Mouse (Mus musculus) heart, adult 2 months (tissue): Measurements from ENCODE around the gene Jam3. TPM values are rescaled to one million over a fixed set of nuclear protein-coding genes. Genes with fewer than 3 reads are reported as not detected.

ENCODE experiments used
- DNase-seq, 2 experiments: peaks; one replicate each; pipeline ENCODE4 v3.0.0; 2021
- H3K27ac ChIP-seq: fragments of 200-600 bp; 2 replicates; pipeline ENCODE4 v1.8.1; 2022
- H3K27me3 ChIP-seq: fragments of 200-500 bp; 2 replicates; pipeline ENCODE4 v1.6.1; 2012; ENCODE audit warnings: mild to moderate bottlenecking, low read length, inconsistent platforms, mixed read lengths; ENCODE audit not compliant: control insufficient read depth, insufficient read depth
- H3K36me3 ChIP-seq: fragments of 200-500 bp; 2 replicates; pipeline ENCODE4 v1.6.1; 2012; ENCODE audit warnings: low read length, inconsistent platforms; ENCODE audit not compliant: control insufficient read depth, insufficient read depth
- H3K4me1 ChIP-seq: fragments of 200-500 bp; 2 replicates; pipeline ENCODE4 v1.6.1; 2011; ENCODE audit warnings: low read length; ENCODE audit not compliant: control insufficient read depth, insufficient read depth
- H3K4me3 ChIP-seq: fragments of 200-600 bp; 2 replicates; pipeline ENCODE4 v1.8.1; 2022
- H3K79me2 ChIP-seq: fragments of 200-500 bp; replicated peaks from 2 replicates; pipeline ENCODE4 v1.6.1; 2012; ENCODE audit warnings: mild to moderate bottlenecking, inconsistent platforms, low read length, moderate library complexity, mixed read lengths; ENCODE audit not compliant: control insufficient read depth, insufficient read depth
- H3K9ac ChIP-seq: fragments of 200-500 bp; 2 replicates; pipeline ENCODE4 v1.6.1; 2012; ENCODE audit warnings: low read depth, mild to moderate bottlenecking, control low read depth, inconsistent platforms, low read length, mixed read lengths
- CTCF ChIP-seq: fragments of 200-600 bp; IDR thresholded peaks from 2 replicates; pipeline ENCODE4 v1.8.1; 2022; ENCODE audit warnings: antibody characterized with exemption, mild to moderate bottlenecking, moderate library complexity
- EP300 ChIP-seq: fragments of 200-500 bp; IDR thresholded peaks from 2 replicates; pipeline ENCODE4 v1.6.1; 2011; ENCODE audit warnings: low read depth, low read length, control low read depth; ENCODE audit not compliant: insufficient read depth
- POLR2A ChIP-seq: fragments of 200-500 bp; IDR thresholded peaks from 2 replicates; pipeline ENCODE4 v1.6.1; 2011; ENCODE audit warnings: mild to moderate bottlenecking, low read depth, low read length, control low read depth; ENCODE audit not compliant: insufficient read depth
- WGBS: fragments of 180-500 bp; shearing (Covaris S2); methylation state at CpG from one replicate; pipeline ENCODE4 v1.1.7; 2018; 5-methylcytosine and 5-hydroxymethylcytosine counted together
- intact Hi-C: fragments of 180-260 bp; cut with DNase I; formaldehyde crosslinking; loops from one replicate; pipeline ENCODE4 v1.15.1; 2025
- polyA plus RNA-seq: library from polyadenylated mRNA; depleted of rRNA; stranded (reverse); fragments of >200 nt; gene quantifications from 2 replicates; pipeline ENCODE4 v1.2.3, GENCODE M21; 2012
- total RNA-seq, 2 experiments: library from RNA; stranded (reverse); gene quantifications; 2 replicates each; pipeline ENCODE4 v1.2.3; 2021

The Jam3 gene
- total and polyA plus RNA-seq, 3 experiments = 14.1 to 18.9 (median 14.2) TPM

- peak overlapping the region; percentile 94 for H3K27ac ChIP-seq
- peaks cover 6% of the 10 kb centered on the region for H3K36me3 ChIP-seq
- H3K27me3 ChIP-seq = no peaks in the 10 kb centered on the region
- 31% methylated on average over 22 of the region's 22 CpGs for WGBS
- intact Hi-C loops = loop anchor here (1.0 to 5.0 kb wide), 3 partner anchors 45 to 217 kb away; partner anchors contain the start of gene Jam3
- H3K4me1 ChIP-seq = peaks cover 24% of the 10 kb centered on the region
- no peaks in the 10 kb centered on the region for H3K79me2 ChIP-seq
- H3K9ac ChIP-seq = 0 out of 2 replicates have a peak overlapping the region, but pooled peaks have one; percentile 3
- peak; percentile 79 to 89 for DNase-seq
- H3K4me3 ChIP-seq = no peak overlapping the region
- TF ChIP-seq EP300 = peak; percentile 99
- TF ChIP-seq CTCF = 0 out of 2 replicates have a peak, but pooled peaks have one; percentile 17
- peak; percentile 61 for TF ChIP-seq POLR2A
These were observed 45.4 kb downstream of the Jam3 start for GRCm38 (mm10) chr9:27109533-27110514.

GRCm38 (mm10) chr9:27108451-27108850 is 46.8 kb downstream of the Jam3 start:
- TF ChIP-seq POLR2A (no peak), EP300 (no peak), CTCF (no peak)
- 40% methylated on average over 4 of the region's 4 CpGs for WGBS
- intact Hi-C loops = loop anchor here (2.0 to 5.0 kb wide), 2 partner anchors 46 to 219 kb away; partner anchors contain the start of gene Jam3
- Histone ChIP-seq H3K9ac (no peak overlapping the region), H3K79me2 (no peaks in the 10 kb centered on the region), H3K4me3 (no peak overlapping the region), H3K27me3 (no peaks in the 10 kb centered on the region), H3K36me3 (peaks cover 6% of the 10 kb centered on the region), H3K27ac (peak overlapping the region; percentile 94), H3K4me1 (peaks cover 24% of the 10 kb centered on the region)
- peak in 1 of 2 experiments; percentile 23 for DNase-seq

GRCm38 (mm10) chr9:27106081-27106480 is 49.1 kb downstream of the Jam3 start:
- Histone ChIP-seq H3K36me3 (peaks cover 6% of the 10 kb centered on the region), H3K4me1 (peaks cover 19% of the 10 kb centered on the region), H3K9ac (no peak overlapping the region), H3K27me3 (no peaks in the 10 kb centered on the region), H3K4me3 (no peak overlapping the region), H3K27ac (peak overlapping the region; percentile 94), H3K79me2 (no peaks in the 10 kb centered on the region)
- no peak for TF ChIP-seq POLR2A
- 0 out of 2 replicates have a peak, but pooled peaks have one; percentile 37 for TF ChIP-seq EP300
- TF ChIP-seq CTCF = peak; percentile 95
- peak; percentile 40 to 44 for DNase-seq
- intact Hi-C loops = loop anchor here (1.0 to 5.0 kb wide), 4 partner anchors 27 to 221 kb away; no protein-coding TSS in a partner anchor
- 19% methylated on average over 1 of the region's 1 CpGs for WGBS

- Histone ChIP-seq H3K27me3 (no peaks in the 10 kb centered on the region), H3K4me3 (no peak overlapping the region), H3K79me2 (no peaks in the 10 kb centered on the region), H3K27ac (no peak overlapping the region), H3K36me3 (no peaks in the 10 kb centered on the region; the same call in 1 of the 2 replicates), H3K9ac (no peak overlapping the region), H3K4me1 (peaks cover 6% of the 10 kb centered on the region)
- no peak for DNase-seq
- TF ChIP-seq POLR2A (no peak), EP300 (no peak), CTCF (no peak)
- WGBS = 89% methylated on average over 6 of the region's 6 CpGs
- intact Hi-C loops = no loop called here
These were observed 53.8 kb downstream of the Jam3 start for GRCm38 (mm10) chr9:27101466-27101865.

GRCm38 (mm10) chr9:27099474-27099873 is 55.7 kb downstream of the Jam3 start:
- Histone ChIP-seq H3K4me3 (no peak overlapping the region), H3K36me3 (no peaks in the 10 kb centered on the region; the same call in 1 of the 2 replicates), H3K27ac (no peak overlapping the region), H3K27me3 (no peaks in the 10 kb centered on the region), H3K9ac (no peak overlapping the region), H3K4me1 (peaks cover 6% of the 10 kb centered on the region), H3K79me2 (no peaks in the 10 kb centered on the region)
- TF ChIP-seq CTCF = no peak
- no peak for TF ChIP-seq EP300
- no peak for TF ChIP-seq POLR2A
- no peak for DNase-seq
- WGBS = 59% methylated on average over 4 of the region's 4 CpGs
- intact Hi-C loops = no loop called here
